Mouse (Mus musculus) lung, adult 2 months (tissue): ENCODE results near the gene Nr5a1. TPM values are rescaled to one million over a fixed set of nuclear protein-coding genes. Genes with fewer than 3 reads are reported as not detected.

Experiments used
- DNase-seq: peaks from one replicate; pipeline ENCODE4 v3.0.0; 2022
- H3K4me1 ChIP-seq: fragments of 200-500 bp; 2 replicates; pipeline ENCODE4 v1.6.1; 2011; ENCODE audit warnings: low read length; ENCODE audit not compliant: control insufficient read depth, insufficient read depth
- H3K4me3 ChIP-seq: fragments of 200-500 bp; replicated peaks from 2 replicates; pipeline ENCODE3; 2011; ENCODE audit warnings: low read depth, mild to moderate bottlenecking, control low read depth, low read length; ENCODE audit errors: extremely low read depth
- CTCF ChIP-seq: fragments of 200-500 bp; IDR thresholded peaks from 2 replicates; pipeline ENCODE4 v1.5.1; 2011; ENCODE audit warnings: mild to moderate bottlenecking, low read length, control low read depth; ENCODE audit not compliant: insufficient read depth
- POLR2A ChIP-seq: fragments of 200-500 bp; IDR thresholded peaks from 2 replicates; pipeline ENCODE4 v1.6.1; 2011; ENCODE audit warnings: low read depth, mild to moderate bottlenecking, control low read depth, low read length, borderline replicate concordance; ENCODE audit errors: extremely low read depth
- WGBS: fragments of 180-500 bp; shearing (Covaris S2); methylation state at CpG from one replicate; pipeline ENCODE4 v1.1.7; 2018; 5-methylcytosine and 5-hydroxymethylcytosine counted together
- polyA plus RNA-seq: library from polyadenylated mRNA; depleted of rRNA; stranded (reverse); fragments of >200 nt; gene quantifications from 2 replicates; pipeline ENCODE4 v1.2.3, GENCODE M21; 2012; rRNA removed

Gene Nr5a1
- 0.04 TPM in 1 of 2 replicates, not detected in the other for polyA plus RNA-seq

GRCm38 (mm10) chr2:38714324-38714723 is at the start of gene Nr5a1:
TSS of gene Nr5a1 (minus strand) at chr2:38714542.
- 89% methylated on average over 13 of the region's 13 CpGs for WGBS
- Histone ChIP-seq H3K4me3 (no peak within 1 kb of the TSS), H3K4me1 (peaks cover 3% of the 10 kb centered on the region)
- TF ChIP-seq POLR2A (no peak), CTCF (no peak)
- DNase-seq, result no peak

GRCm38 (mm10) chr2:38739847-38740246 is 25.5 kb upstream of the Nr5a1 start:
- no peak overlapping the region for H3K4me3 ChIP-seq
- 66% methylated on average over 3 of the region's 3 CpGs for WGBS
- DNase-seq, result no peak
- TF ChIP-seq POLR2A (no peak), CTCF (no peak)
- no peaks in the 10 kb centered on the region for H3K4me1 ChIP-seq

DNA sequence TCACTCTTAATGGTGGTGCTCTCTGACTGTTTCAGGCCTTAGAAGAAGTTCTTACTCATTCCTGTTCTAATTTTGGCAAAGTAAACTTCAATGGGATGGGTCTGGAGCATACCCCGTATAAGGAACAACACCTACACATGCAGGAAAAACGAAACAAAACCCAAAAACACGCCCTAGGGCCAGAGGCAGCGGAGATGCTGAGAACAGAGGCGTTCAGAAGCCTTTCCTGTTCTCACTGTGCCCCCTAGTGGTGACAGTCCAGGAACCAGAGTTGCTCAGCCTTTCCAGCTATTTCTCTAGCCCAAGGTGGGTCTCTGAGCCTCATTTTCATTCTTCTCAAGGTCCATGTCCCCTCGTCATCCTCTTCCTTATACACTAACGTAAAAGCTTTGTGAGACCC is 25.1 kb upstream of the Nr5a1 start:
- TF ChIP-seq POLR2A (no peak), CTCF (peak; percentile 84)
- peak; percentile 54 for DNase-seq
- H3K4me3 ChIP-seq, result no peak overlapping the region
- no peaks in the 10 kb centered on the region for H3K4me1 ChIP-seq
- WGBS, result 13% methylated on average over 7 of the region's 7 CpGs

- Histone ChIP-seq H3K4me3 (no peak overlapping the region), H3K4me1 (no peaks in the 10 kb centered on the region)
- DNase-seq, result no peak
- no peak for TF ChIP-seq CTCF
- no peak for TF ChIP-seq POLR2A
- 80% methylated on average over 14 of the region's 14 CpGs for WGBS
Measured at GRCm38 (mm10) chr2:38738601-38739301, 24.4 kb upstream of the Nr5a1 start.

DNA sequence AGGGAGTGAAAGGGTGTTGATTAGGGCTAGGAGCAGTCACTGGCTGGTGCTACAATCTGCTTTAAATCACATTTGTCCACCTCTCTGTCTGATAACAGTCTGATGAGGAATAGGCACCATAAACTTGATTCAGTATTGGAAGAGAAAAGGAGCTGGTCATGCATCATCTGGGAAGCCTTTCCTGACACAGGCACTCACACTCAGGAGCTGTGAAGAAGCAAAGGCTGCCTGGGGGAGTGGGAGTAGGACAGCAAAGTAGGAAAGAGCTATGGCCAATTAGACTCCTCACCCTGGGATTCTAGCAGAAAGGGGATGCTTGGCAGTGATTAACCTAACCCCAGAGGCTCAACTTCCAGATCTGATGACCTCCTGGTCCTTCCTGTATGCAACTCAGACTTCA is 21.4 kb upstream of the Nr5a1 start:
- no peak for DNase-seq
- H3K4me1 ChIP-seq, result no peaks in the 10 kb centered on the region
- TF ChIP-seq POLR2A, result no peak
- no peak for TF ChIP-seq CTCF
- no peak overlapping the region for H3K4me3 ChIP-seq

DNA sequence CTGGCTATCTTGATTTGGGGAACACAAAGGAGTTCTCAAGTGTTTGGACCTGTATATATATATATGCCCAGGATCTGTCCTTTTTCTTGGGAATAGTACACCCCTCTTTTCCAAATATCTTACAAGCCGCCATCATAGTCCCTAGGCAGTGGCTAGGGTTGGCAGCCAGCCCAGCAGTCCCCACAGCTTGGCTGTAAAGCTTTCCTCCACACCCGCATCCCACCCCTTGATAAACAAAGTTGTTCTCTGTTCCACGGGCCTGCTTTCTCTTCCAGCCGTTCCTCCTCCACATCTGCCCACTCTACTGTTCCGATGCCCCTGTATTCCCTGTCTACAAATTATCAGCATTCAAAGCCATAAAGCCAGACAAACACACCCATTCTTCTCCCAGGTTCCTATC is 20.4 kb upstream of the Nr5a1 start:
- Histone ChIP-seq H3K4me1 (no peaks in the 10 kb centered on the region), H3K4me3 (no peak overlapping the region)
- DNase-seq, result no peak
- WGBS, result 55% methylated on average over 5 of the region's 5 CpGs
- TF ChIP-seq POLR2A, result no peak
- TF ChIP-seq CTCF, result no peak

GRCm38 (mm10) chr2:38730331-38730827 is 16.0 kb upstream of the Nr5a1 start:
- Histone ChIP-seq H3K4me1 (no peaks in the 10 kb centered on the region), H3K4me3 (no peak overlapping the region)
- DNase-seq, result no peak
- WGBS, result 86% methylated on average over 6 of the region's 6 CpGs
- no peak for TF ChIP-seq POLR2A
- TF ChIP-seq CTCF, result no peak

DNA sequence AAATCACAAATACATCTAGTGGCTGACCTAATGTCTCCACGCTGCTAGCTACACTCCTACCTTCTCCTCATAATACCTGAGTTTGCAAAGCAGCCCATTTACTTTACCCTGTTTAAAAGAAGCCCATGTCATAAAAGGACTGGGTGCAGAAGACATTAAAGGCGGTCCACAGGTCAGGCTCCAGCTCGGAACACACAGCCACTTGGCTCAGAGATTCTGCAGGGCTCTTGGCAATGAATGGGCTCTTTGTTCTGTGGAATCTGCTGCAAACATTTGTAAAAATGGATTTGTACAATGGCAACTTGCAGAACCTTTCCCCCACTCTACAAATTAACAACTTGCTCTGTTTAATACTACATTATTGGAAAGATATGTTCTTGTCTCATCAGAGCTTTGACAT is 11.1 kb upstream of the Nr5a1 start:
- WGBS, result 76% methylated on average over 3 of the region's 3 CpGs
- no peaks in the 10 kb centered on the region for H3K4me1 ChIP-seq
- no peak for TF ChIP-seq POLR2A
- TF ChIP-seq CTCF, result no peak
- no peak overlapping the region for H3K4me3 ChIP-seq
- no peak for DNase-seq

- DNase-seq, result no peak
- no peak overlapping the region for H3K4me3 ChIP-seq
- H3K4me1 ChIP-seq, result no peaks in the 10 kb centered on the region
- 86% methylated on average over 4 of the region's 4 CpGs for WGBS
- no peak for TF ChIP-seq POLR2A
- TF ChIP-seq CTCF, result no peak
Measured at GRCm38 (mm10) chr2:38723378-38723777, 9.0 kb upstream of the Nr5a1 start.

GRCm38 (mm10) chr2:38722076-38722475 is 7.7 kb upstream of the Nr5a1 start:
- H3K4me3 ChIP-seq, result no peak overlapping the region
- DNase-seq, result no peak
- TF ChIP-seq CTCF, result no peak
- WGBS, result 63% methylated on average over 4 of the region's 4 CpGs
- no peaks in the 10 kb centered on the region for H3K4me1 ChIP-seq

GRCm38 (mm10) chr2:38720661-38721060 is 6.3 kb upstream of the Nr5a1 start:
- TF ChIP-seq POLR2A, result no peak
- no peak for TF ChIP-seq CTCF
- WGBS, result 84% methylated on average over 2 of the region's 2 CpGs
- no peak for DNase-seq
- no peak overlapping the region for H3K4me3 ChIP-seq
- H3K4me1 ChIP-seq, result no peaks in the 10 kb centered on the region
